Mouse (Mus musculus): ENCODE results near the gene Med27. TPM values are rescaled to one million over a fixed set of nuclear protein-coding genes. Genes with fewer than 3 reads are reported as not detected.
A peak's percentile ranks its signal among the peaks of the same experiment; 100 is the strongest.

Gene Med27
- polyA plus RNA-seq, 1 experiment from 2014 or later: 25.2 TPM

- DNase-seq: no peak
- no peaks in the 10 kb centered on the region for H3K9me3 ChIP-seq (replicated peaks)
- ATAC-seq (ENCODE audit: low read depth): no peak
- no peak overlapping the region for H3K9ac ChIP-seq
- no peak overlapping the region for H3K27ac ChIP-seq
- H3K36me3 ChIP-seq: no peaks in the 10 kb centered on the region
- WGBS (ENCODE audit: insufficient replicate concordance): 64% methylated on average over 13 of the region's 13 CpGs
- no peaks in the 10 kb centered on the region for H3K27me3 ChIP-seq
- H3K4me1 ChIP-seq (replicated peaks): peaks cover 9% of the 10 kb centered on the region
- H3K4me3 ChIP-seq (replicated peaks): no peak overlapping the region
- H3K4me2 ChIP-seq: no peak overlapping the region
These were observed 66.8 kb downstream of the Med27 start for GRCm38 (mm10) chr2:29413259-29413993.

DNA sequence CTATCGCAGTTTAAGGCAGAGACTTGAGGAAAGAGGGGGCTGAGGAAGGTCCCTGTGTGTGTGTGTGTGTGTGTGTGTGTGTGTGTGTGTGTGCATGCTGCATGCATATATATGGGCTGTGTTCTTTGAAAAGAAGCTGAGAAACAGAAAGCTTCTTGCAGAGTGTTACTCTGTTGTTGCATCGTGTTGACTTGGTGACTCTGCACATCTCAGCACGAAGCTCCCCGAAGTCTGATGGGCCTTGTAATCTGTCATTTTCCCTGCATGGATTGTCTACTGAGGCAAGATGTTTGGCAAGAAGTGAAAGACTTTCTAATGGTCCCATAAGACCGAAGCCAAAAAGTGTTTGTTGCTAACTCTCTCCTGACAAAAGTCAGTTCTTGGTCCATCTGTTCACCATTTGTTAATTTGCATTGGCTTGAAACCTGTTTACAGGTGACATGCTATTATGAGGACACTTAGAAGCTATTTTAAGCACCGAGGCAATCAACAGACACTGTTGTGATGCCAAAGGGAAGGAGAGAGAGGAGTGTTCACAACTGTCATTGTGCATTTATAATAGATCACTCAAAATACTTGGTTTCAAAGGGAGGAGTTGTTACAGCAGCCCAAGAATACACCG lies 68.3 kb downstream of the Med27 start:
- Histone ChIP-seq H3K27me3 (no peaks in the 10 kb centered on the region), H3K36me3 (no peaks in the 10 kb centered on the region), H3K9me3 (replicated peaks) (no peaks in the 10 kb centered on the region), H3K9ac (no peak overlapping the region), H3K4me3 (replicated peaks) (no peak overlapping the region), H3K4me1 (replicated peaks) (peaks cover 10% of the 10 kb centered on the region), H3K4me2 (no peak overlapping the region), H3K27ac (no peak overlapping the region)
- 69% methylated on average over 7 of the region's 7 CpGs for WGBS (ENCODE audit: insufficient replicate concordance)
- no peak for DNase-seq
- no peak for ATAC-seq (ENCODE audit: low read depth)

GRCm38 (mm10) chr2:29418498-29418897 lies 71.9 kb downstream of the Med27 start:
- no peak for ATAC-seq (ENCODE audit: low read depth)
- Histone ChIP-seq H3K9me3 (replicated peaks) (no peaks in the 10 kb centered on the region), H3K4me2 (no peak overlapping the region), H3K4me3 (replicated peaks) (no peak overlapping the region), H3K36me3 (no peaks in the 10 kb centered on the region), H3K27me3 (no peaks in the 10 kb centered on the region), H3K9ac (no peak overlapping the region), H3K27ac (no peak overlapping the region), H3K4me1 (replicated peaks) (peaks cover 16% of the 10 kb centered on the region; the same call in 1 of the 2 replicates)
- WGBS (ENCODE audit: insufficient replicate concordance): 24% methylated on average over 6 of the region's 6 CpGs
- DNase-seq: no peak

- no peak for ATAC-seq (ENCODE audit: low read depth)
- no peak overlapping the region for H3K27ac ChIP-seq
These were observed 72.8 kb downstream of the Med27 start for GRCm38 (mm10) chr2:29419434-29419833.

DNA sequence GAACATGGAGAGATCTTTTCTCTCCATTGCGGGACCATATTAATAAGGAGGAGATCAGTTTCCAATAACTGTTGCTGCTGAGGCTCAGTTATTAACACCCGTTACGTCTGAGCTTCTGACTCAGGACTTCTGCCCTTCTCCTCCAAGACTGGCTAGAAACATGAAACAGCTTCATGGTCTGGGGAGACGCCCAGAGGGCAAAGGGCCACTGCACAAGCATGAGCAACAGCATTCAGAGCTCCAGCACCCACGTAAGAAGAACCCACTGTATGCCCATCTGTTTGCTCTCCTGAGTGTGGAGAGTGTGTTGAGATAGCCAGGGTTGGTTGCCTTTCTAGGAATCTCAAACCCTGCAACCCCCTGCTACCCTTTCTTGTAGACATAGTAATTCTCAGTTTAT lies 73.3 kb downstream of the Med27 start:
- no peaks in the 10 kb centered on the region for H3K36me3 ChIP-seq
- H3K4me1 ChIP-seq (replicated peaks): peaks cover 16% of the 10 kb centered on the region; the same call in 1 of the 2 replicates
- no peaks in the 10 kb centered on the region for H3K9me3 ChIP-seq (replicated peaks)
- ATAC-seq (ENCODE audit: low read depth) (no peak), DNase-seq (no peak)
- H3K4me3 ChIP-seq (replicated peaks): no peak overlapping the region
- H3K4me2 ChIP-seq: no peak overlapping the region
- no peaks in the 10 kb centered on the region for H3K27me3 ChIP-seq
- H3K9ac ChIP-seq: no peak overlapping the region
- whole genome bisulfite sequencing (ENCODE audit: insufficient replicate concordance): 61% methylated on average over 5 of the region's 5 CpGs
- H3K27ac ChIP-seq: no peak overlapping the region

More at GRCm38 (mm10) chr2:29419434-29419833, 72.8 kb downstream of the Med27 start:
- H3K36me3 ChIP-seq: no peaks in the 10 kb centered on the region
- 21% methylated on average over 5 of the region's 5 CpGs for WGBS (ENCODE audit: insufficient replicate concordance)
- no peak overlapping the region for H3K4me2 ChIP-seq
- no peaks in the 10 kb centered on the region for H3K27me3 ChIP-seq
- no peaks in the 10 kb centered on the region for H3K9me3 ChIP-seq (replicated peaks)
- no peak for DNase-seq
- H3K4me3 ChIP-seq (replicated peaks): no peak overlapping the region
- peaks cover 16% of the 10 kb centered on the region; the same call in 1 of the 2 replicates for H3K4me1 ChIP-seq (replicated peaks)
- no peak overlapping the region for H3K9ac ChIP-seq

DNA sequence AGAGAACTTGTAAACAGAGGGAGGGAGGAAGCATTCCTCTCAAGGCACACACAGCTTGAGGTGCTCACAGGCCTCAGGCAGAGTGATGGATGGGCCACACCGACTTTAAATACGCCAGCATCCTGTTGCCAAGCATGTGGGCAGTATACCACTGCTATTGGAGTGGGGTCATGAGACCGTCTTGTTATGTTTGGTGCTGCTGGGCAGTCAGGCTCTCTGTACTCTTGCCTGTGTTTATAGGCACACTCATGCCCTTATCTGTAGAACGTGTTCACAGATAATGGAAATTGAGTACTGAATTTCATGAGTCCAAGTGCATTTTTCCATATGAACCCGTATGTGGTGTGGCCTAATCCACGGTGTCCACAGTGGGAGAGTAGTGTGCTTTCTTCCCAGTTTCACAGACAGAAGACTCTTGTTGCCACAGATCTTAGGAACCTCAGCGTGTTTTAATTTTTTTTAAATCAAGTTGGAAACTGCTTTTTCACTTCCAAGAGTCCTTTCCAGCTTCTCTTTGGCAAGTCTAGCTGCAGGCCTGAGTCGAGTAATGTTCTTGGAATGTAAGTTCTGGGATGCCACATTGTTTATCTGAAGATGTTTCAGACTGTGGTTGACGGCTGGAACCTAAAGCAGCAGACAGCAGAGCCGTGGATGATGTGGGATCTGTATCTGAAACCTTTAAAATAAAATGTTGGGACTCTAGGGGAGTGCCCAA lies 75.7 kb downstream of the Med27 start:
- H3K36me3 ChIP-seq: no peaks in the 10 kb centered on the region
- ATAC-seq (ENCODE audit: low read depth) (no peak), DNase-seq (no peak)
- H3K4me2 ChIP-seq: no peak overlapping the region
- peaks cover 16% of the 10 kb centered on the region; the same call in 1 of the 2 replicates for H3K4me1 ChIP-seq (replicated peaks)
- H3K9me3 ChIP-seq (replicated peaks): no peaks in the 10 kb centered on the region
- 67% methylated on average over 10 of the region's 10 CpGs for WGBS (ENCODE audit: insufficient replicate concordance)
- no peaks in the 10 kb centered on the region for H3K27me3 ChIP-seq
- H3K27ac ChIP-seq: no peak overlapping the region
- H3K4me3 ChIP-seq (replicated peaks): no peak overlapping the region
- H3K9ac ChIP-seq: no peak overlapping the region

- Histone ChIP-seq H3K4me1 (replicated peaks) (peaks cover 16% of the 10 kb centered on the region; the same call in 1 of the 2 replicates), H3K9ac (no peak overlapping the region), H3K4me2 (no peak overlapping the region), H3K9me3 (replicated peaks) (no peaks in the 10 kb centered on the region), H3K4me3 (replicated peaks) (no peak overlapping the region), H3K36me3 (no peaks in the 10 kb centered on the region), H3K27me3 (no peaks in the 10 kb centered on the region), H3K27ac (no peak overlapping the region)
- no peak for DNase-seq
- no peak for ATAC-seq (ENCODE audit: low read depth)
- WGBS (ENCODE audit: insufficient replicate concordance): 74% methylated on average over 3 of the region's 3 CpGs
These were observed 76.4 kb downstream of the Med27 start for GRCm38 (mm10) chr2:29423059-29423458.

DNA sequence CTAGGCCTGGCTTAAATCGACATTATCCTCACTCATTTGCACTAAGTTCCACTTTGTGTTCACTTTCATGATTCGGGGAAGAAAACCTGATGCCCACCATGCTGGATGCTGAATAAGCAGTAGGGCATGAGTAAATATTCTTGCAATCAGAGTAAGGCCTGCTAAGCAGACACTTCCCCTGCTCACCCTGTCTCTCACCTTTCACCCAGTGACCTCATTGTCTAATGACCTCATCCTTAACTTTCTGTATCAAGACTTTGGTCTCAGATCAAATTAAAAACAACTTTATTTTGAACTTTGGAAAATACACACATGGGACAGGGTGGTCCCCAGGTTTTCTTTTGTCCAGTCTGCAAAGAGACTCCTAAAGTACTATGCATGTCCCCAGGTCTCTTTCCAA lies 78.8 kb downstream of the Med27 start:
- ATAC-seq (ENCODE audit: low read depth) (no peak), DNase-seq (no peak)
- 58% methylated on average over 2 of the region's 2 CpGs for WGBS (ENCODE audit: insufficient replicate concordance)
- no peaks in the 10 kb centered on the region for H3K36me3 ChIP-seq
- H3K27me3 ChIP-seq: no peaks in the 10 kb centered on the region
- H3K9me3 ChIP-seq (replicated peaks): no peaks in the 10 kb centered on the region
- H3K4me1 ChIP-seq (replicated peaks): peaks cover 11% of the 10 kb centered on the region; the same call in 1 of the 2 replicates
- no peak overlapping the region for H3K4me3 ChIP-seq (replicated peaks)
- no peak overlapping the region for H3K4me2 ChIP-seq
- no peak overlapping the region for H3K9ac ChIP-seq
- H3K27ac ChIP-seq: no peak overlapping the region

DNA sequence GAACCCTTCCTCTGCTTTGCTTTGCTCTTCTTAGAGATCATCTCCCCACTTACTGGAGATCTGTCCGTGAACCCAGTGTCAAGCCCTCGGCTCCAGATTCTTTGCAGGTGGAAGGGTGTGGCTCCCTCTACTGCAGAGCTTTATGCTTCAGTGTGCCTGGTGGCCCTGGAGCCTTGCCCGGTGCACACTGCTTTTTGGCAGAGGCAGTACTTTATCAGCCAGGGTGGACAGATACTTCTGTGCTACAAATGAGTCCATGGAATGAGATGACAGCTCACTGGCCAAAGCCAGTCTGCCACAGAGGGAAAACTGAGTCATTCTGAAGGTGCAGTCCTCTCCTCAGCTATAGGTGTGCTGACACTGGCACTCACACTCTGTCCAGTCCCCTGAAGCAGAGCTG lies 80.1 kb downstream of the Med27 start:
- no peak overlapping the region for H3K4me2 ChIP-seq
- peaks cover 11% of the 10 kb centered on the region; the same call in 1 of the 2 replicates for H3K4me1 ChIP-seq (replicated peaks)
- H3K9ac ChIP-seq: no peak overlapping the region
- no peak overlapping the region for H3K4me3 ChIP-seq (replicated peaks)
- H3K9me3 ChIP-seq (replicated peaks): no peaks in the 10 kb centered on the region
- no peak for ATAC-seq (ENCODE audit: low read depth)
- H3K27me3 ChIP-seq: no peaks in the 10 kb centered on the region
- H3K27ac ChIP-seq: no peak overlapping the region
- 75% methylated on average over 3 of the region's 3 CpGs for WGBS (ENCODE audit: insufficient replicate concordance)
- no peak for DNase-seq
- H3K36me3 ChIP-seq: no peaks in the 10 kb centered on the region

GRCm38 (mm10) chr2:29432565-29432964 lies 85.9 kb downstream of the Med27 start:
- DNase-seq (peak; percentile 10), ATAC-seq (ENCODE audit: low read depth) (no peak)
- Histone ChIP-seq H3K4me1 (replicated peaks) (peaks cover 22% of the 10 kb centered on the region), H3K9ac (no peak overlapping the region), H3K4me3 (replicated peaks) (no peak overlapping the region), H3K9me3 (replicated peaks) (no peaks in the 10 kb centered on the region), H3K27ac (no peak overlapping the region), H3K4me2 (no peak overlapping the region), H3K36me3 (no peaks in the 10 kb centered on the region), H3K27me3 (no peaks in the 10 kb centered on the region)
- 36% methylated on average over 5 of the region's 5 CpGs for WGBS (ENCODE audit: insufficient replicate concordance)

GRCm38 (mm10) chr2:29436376-29436775 lies 89.8 kb downstream of the Med27 start:
- Histone ChIP-seq H3K4me1 (replicated peaks) (peaks cover 54% of the 10 kb centered on the region), H3K4me3 (replicated peaks) (no peak overlapping the region), H3K4me2 (no peak overlapping the region), H3K27ac (no peak overlapping the region), H3K36me3 (no peaks in the 10 kb centered on the region), H3K27me3 (no peaks in the 10 kb centered on the region), H3K9me3 (replicated peaks) (no peaks in the 10 kb centered on the region), H3K9ac (no peak overlapping the region)
- ATAC-seq (ENCODE audit: low read depth): no peak
- 76% methylated on average over 6 of the region's 6 CpGs for WGBS (ENCODE audit: insufficient replicate concordance)
- no peak for DNase-seq
